Mouse (Mus musculus) intestine, postnatal 0 days (tissue): Measurements from ENCODE around the gene Tbxas1. TPM values are rescaled to one million over a fixed set of nuclear protein-coding genes. Genes with fewer than 3 reads are reported as not detected.

Experiments
- ATAC-seq: fragments of 200-750 bp; cut with Nextera tagmentation; 2 replicates; pipeline ENCODE4 v1.8.0; 2017; ENCODE audit warnings: mild to moderate bottlenecking, moderate TSS enrichment, moderate library complexity
- H3K27ac ChIP-seq: fragments of 300-500 bp; sonication (generic); 2 replicates; pipeline ENCODE4 v1.5.1; 2014; ENCODE audit warnings: mild to moderate bottlenecking, low read depth, low read length, moderate library complexity
- H3K27me3 ChIP-seq: fragments of 300-500 bp; sonication (generic); replicated peaks from 2 replicates; pipeline ENCODE4 v1.6.1; 2014; ENCODE audit warnings: low read length, mixed read lengths; ENCODE audit not compliant: control insufficient read depth, insufficient read depth
- H3K36me3 ChIP-seq: fragments of 300-500 bp; sonication (generic); 2 replicates; pipeline ENCODE4 v1.6.1; 2014; ENCODE audit warnings: mild to moderate bottlenecking, moderate library complexity; ENCODE audit not compliant: control insufficient read depth, insufficient read depth
- H3K4me1 ChIP-seq: fragments of 300-500 bp; sonication (generic); replicated peaks from 2 replicates; pipeline ENCODE4 v1.6.1; 2014; ENCODE audit warnings: antibody characterized with exemption, low read length, mixed read lengths; ENCODE audit not compliant: control insufficient read depth, insufficient read depth
- H3K4me2 ChIP-seq: fragments of 300-500 bp; sonication (generic); replicated peaks from 2 replicates; pipeline ENCODE4 v1.6.1; 2014; ENCODE audit warnings: low read depth, mild to moderate bottlenecking, moderate library complexity
- H3K4me3 ChIP-seq: fragments of 300-500 bp; sonication (generic); 2 replicates; pipeline ENCODE4 v1.5.1; 2014; ENCODE audit warnings: low read depth, low read length
- H3K9ac ChIP-seq: fragments of 300-500 bp; sonication (generic); 2 replicates; pipeline ENCODE4 v1.6.1; 2014; ENCODE audit warnings: mild to moderate bottlenecking, low read depth, low read length
- H3K9me3 ChIP-seq: fragments of 300-500 bp; sonication (generic); 2 replicates; pipeline ENCODE4 v1.6.1; 2016; ENCODE audit warnings: mixed run types; ENCODE audit not compliant: control insufficient read depth
- CTCF ChIP-seq: sonication (generic); IDR thresholded peaks from 2 replicates; pipeline ENCODE4 v1.5.1; 2016; ENCODE audit warnings: low read depth, mild to moderate bottlenecking, control low read depth, antibody characterized with exemption, moderate library complexity
- WGBS: fragments of 180-500 bp; shearing (Covaris S2); extraction: QIAGEN DNeasy Blood & Tissue Kit; methylation state at CpG from one replicate; pipeline ENCODE4 v1.1.7; 2014; 5-methylcytosine and 5-hydroxymethylcytosine counted together
- polyA plus RNA-seq: library from polyadenylated mRNA; unstranded; fragments of >200 nt; fragmentation: Nextera tagmentation; extraction: Ambion mirVana; gene quantifications from 2 replicates; pipeline ENCODE4 v1.2.1, GENCODE M21; 2015

The Tbxas1 gene
- polyA plus RNA-seq, 1 experiment from 2014 or later: 2.1 TPM

GRCm38 (mm10) chr6:38921095-38921809, 46.0 kb downstream of the Tbxas1 start:
- H3K27me3 ChIP-seq: no peaks in the 10 kb centered on the region
- H3K36me3 ChIP-seq: no peaks in the 10 kb centered on the region
- H3K4me1 ChIP-seq: peaks cover 9% of the 10 kb centered on the region; the same call in 1 of the 2 replicates
- H3K27ac ChIP-seq: no peak overlapping the region; the same call in 1 of the 2 replicates
- WGBS: 34% methylated on average over 17 of the region's 17 CpGs
- no peak overlapping the region for H3K4me3 ChIP-seq
- H3K9me3 ChIP-seq: no peaks in the 10 kb centered on the region
- no peak for TF ChIP-seq CTCF
- peak; percentile 73 for ATAC-seq
- peak overlapping the region; percentile 50 for H3K4me2 ChIP-seq
- no peak overlapping the region for H3K9ac ChIP-seq

DNA sequence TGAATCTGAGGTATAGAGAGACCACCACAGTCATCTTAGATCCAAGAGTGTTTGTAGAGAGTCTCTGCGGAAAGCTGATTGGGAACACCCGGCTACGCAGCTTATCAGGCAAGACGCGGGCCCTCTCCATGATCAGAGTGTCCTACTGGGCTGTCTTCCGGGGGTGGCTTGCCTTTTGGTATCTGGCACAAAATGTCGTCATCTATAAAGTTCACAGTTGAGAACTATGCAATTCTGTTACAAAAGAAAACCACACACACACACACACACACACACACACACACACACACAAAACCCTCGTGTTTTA, 46.6 kb downstream of the Tbxas1 start:
- Histone ChIP-seq H3K9me3 (no peaks in the 10 kb centered on the region), H3K4me2 (peak overlapping the region; percentile 50), H3K36me3 (no peaks in the 10 kb centered on the region), H3K27ac (no peak overlapping the region; the same call in 1 of the 2 replicates), H3K9ac (no peak overlapping the region), H3K4me1 (peaks cover 13% of the 10 kb centered on the region), H3K27me3 (no peaks in the 10 kb centered on the region), H3K4me3 (no peak overlapping the region)
- no peak for ATAC-seq
- WGBS: 69% methylated on average over 8 of the region's 8 CpGs
- no peak for TF ChIP-seq CTCF

GRCm38 (mm10) chr6:38922517-38922916, 47.3 kb downstream of the Tbxas1 start:
- Histone ChIP-seq H3K27ac (no peak overlapping the region), H3K36me3 (no peaks in the 10 kb centered on the region), H3K4me1 (peaks cover 13% of the 10 kb centered on the region), H3K9ac (no peak overlapping the region), H3K4me3 (no peak overlapping the region), H3K27me3 (no peaks in the 10 kb centered on the region), H3K4me2 (no peak overlapping the region), H3K9me3 (no peaks in the 10 kb centered on the region)
- WGBS: 66% methylated on average over 2 of the region's 2 CpGs
- no peak for ATAC-seq
- TF ChIP-seq CTCF: no peak

DNA sequence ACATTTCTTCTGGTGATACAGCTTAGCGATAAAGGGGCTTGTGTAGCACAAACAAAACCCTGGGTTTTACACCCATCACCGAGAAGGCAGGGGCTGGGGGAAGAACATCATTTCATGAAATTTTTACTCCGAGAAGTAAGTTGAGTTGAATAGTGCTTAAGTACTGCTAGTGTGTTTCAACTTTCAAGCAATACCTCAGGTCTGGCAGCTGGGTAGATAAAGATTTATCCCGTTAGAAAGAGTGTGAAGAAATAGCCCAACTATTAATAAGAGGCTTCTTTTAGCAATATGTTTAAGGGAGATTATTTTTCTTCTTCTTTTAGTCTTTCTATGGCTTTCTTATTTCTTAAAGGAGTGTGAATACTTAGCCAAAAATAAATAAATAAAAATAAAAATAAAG, 48.2 kb downstream of the Tbxas1 start:
- WGBS: 69% methylated on average over 4 of the region's 4 CpGs
- Histone ChIP-seq H3K27ac (no peak overlapping the region), H3K9ac (no peak overlapping the region), H3K9me3 (no peaks in the 10 kb centered on the region), H3K27me3 (no peaks in the 10 kb centered on the region), H3K4me3 (no peak overlapping the region), H3K36me3 (no peaks in the 10 kb centered on the region), H3K4me2 (no peak overlapping the region), H3K4me1 (peaks cover 13% of the 10 kb centered on the region)
- TF ChIP-seq CTCF: no peak
- ATAC-seq: no peak

DNA sequence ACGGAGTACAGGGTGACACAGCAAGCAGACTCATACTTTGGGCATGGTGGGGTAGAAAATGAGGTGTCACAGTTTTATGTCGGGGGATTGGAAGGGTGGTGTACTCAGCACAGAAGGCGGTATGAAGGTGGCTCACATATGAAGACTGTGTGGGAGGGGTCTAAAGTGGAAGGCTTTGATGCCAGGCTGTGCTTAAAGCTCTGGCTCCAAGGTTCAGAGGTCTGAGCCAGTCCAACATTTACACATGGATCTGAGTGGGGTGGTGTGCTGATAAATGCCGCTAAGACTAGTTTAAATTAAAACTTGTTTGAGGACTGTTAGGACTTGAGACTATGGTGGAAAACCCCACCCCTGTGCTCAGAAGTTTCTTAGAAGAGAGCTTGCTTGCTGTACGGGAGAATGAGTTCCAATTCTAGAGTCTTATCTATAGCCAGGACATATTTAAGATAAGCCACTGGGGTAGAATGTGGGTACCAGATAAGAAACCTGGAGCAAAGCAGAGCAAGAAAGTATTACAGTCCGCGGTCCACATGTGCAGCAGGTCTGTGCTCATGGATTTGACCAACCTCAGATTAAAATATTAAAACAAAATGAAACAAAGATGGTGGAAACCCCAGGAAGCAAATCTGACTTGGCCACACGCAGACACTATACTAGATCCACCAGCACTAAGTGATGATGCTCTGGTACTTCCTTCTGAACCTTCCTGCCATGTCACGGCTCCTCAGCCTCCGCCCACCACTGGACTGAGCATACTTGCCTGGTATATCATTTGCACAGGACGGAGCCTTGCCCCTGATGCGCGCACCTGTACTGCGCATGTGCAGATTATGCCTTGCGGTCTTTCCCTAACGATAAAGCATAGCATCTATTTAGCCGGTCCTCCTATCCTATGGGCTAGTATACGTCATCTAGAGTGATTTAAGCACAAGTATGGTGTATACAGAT, 48.9 kb downstream of the Tbxas1 start:
- no peaks in the 10 kb centered on the region for H3K9me3 ChIP-seq
- WGBS: 58% methylated on average over 18 of the region's 18 CpGs
- H3K36me3 ChIP-seq: no peaks in the 10 kb centered on the region
- no peak overlapping the region for H3K27ac ChIP-seq
- no peak for TF ChIP-seq CTCF
- H3K4me2 ChIP-seq: peak overlapping the region; percentile 37; the same call in 1 of the 2 replicates
- no peak overlapping the region for H3K9ac ChIP-seq
- H3K4me3 ChIP-seq: no peak overlapping the region
- H3K4me1 ChIP-seq: peaks cover 13% of the 10 kb centered on the region
- peak; percentile 23 for ATAC-seq
- H3K27me3 ChIP-seq: no peaks in the 10 kb centered on the region

- Histone ChIP-seq H3K4me3 (no peak overlapping the region), H3K27me3 (no peaks in the 10 kb centered on the region), H3K4me1 (peaks cover 6% of the 10 kb centered on the region; the same call in 1 of the 2 replicates), H3K4me2 (peak overlapping the region; percentile 37), H3K9me3 (no peaks in the 10 kb centered on the region), H3K9ac (no peak overlapping the region), H3K36me3 (no peaks in the 10 kb centered on the region), H3K27ac (no peak overlapping the region)
- ATAC-seq: no peak
- TF ChIP-seq CTCF: peak; percentile 56
- WGBS: 64% methylated on average over 7 of the region's 7 CpGs
Observed at GRCm38 (mm10) chr6:38925719-38926118, 50.5 kb downstream of the Tbxas1 start.
